Mouse (Mus musculus) heart, adult 2 months (tissue): ENCODE measurements around the gene Cyth4.

ENCODE experiments used
- CTCF ChIP-seq: fragments of 200-600 bp; IDR thresholded peaks from 2 replicates; pipeline ENCODE4 v1.8.1; 2022; ENCODE audit warnings: antibody characterized with exemption, mild to moderate bottlenecking, moderate library complexity
- EP300 ChIP-seq: fragments of 200-500 bp; IDR thresholded peaks from 2 replicates; pipeline ENCODE4 v1.6.1; 2011; ENCODE audit warnings: low read depth, low read length, control low read depth; ENCODE audit not compliant: insufficient read depth
- POLR2A ChIP-seq: fragments of 200-500 bp; IDR thresholded peaks from 2 replicates; pipeline ENCODE4 v1.6.1; 2011; ENCODE audit warnings: mild to moderate bottlenecking, low read depth, low read length, control low read depth; ENCODE audit not compliant: insufficient read depth

DNA sequence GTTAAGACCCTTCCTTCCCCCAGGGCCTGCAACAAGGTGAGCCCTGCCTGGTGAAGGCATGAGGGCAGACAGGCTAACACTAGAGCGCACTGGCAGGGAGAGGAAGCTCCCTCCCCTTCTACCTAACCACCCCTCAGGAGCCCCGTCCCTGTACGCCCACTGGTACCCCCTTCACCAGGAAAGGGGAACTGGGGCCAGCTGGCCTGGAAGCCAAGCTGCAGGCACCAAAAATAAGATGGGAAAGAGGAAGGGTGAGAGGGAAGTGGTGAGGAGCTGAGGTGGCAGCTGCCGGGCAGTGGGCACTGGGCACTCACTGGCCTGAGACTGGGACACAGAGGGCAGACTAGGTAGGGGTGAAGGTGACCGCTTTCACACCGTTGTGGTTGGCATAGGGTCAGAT lies 2.3 kb downstream of the Cyth4 start:
- TF ChIP-seq CTCF: no peak
- TF ChIP-seq EP300: no peak
- TF ChIP-seq POLR2A: no peak
